Mouse (Mus musculus) heart, adult 2 months (tissue): ENCODE measurements around the gene Atp1a2.

Experiments
- CTCF ChIP-seq: fragments of 200-600 bp; IDR thresholded peaks from 2 replicates; pipeline ENCODE4 v1.8.1; 2022; ENCODE audit warnings: antibody characterized with exemption, mild to moderate bottlenecking, moderate library complexity
- EP300 ChIP-seq: fragments of 200-500 bp; IDR thresholded peaks from 2 replicates; pipeline ENCODE4 v1.6.1; 2011; ENCODE audit warnings: low read depth, low read length, control low read depth; ENCODE audit not compliant: insufficient read depth
- POLR2A ChIP-seq: fragments of 200-500 bp; IDR thresholded peaks from 2 replicates; pipeline ENCODE4 v1.6.1; 2011; ENCODE audit warnings: mild to moderate bottlenecking, low read depth, low read length, control low read depth; ENCODE audit not compliant: insufficient read depth

- no peak for TF ChIP-seq EP300
- TF ChIP-seq CTCF: no peak
- no peak for TF ChIP-seq POLR2A
Measured at GRCm38 (mm10) chr1:172307936-172308335, 10.1 kb upstream of the Atp1a2 start.
